Mouse (Mus musculus) olfactory bulb, adult 2 months (tissue): Measurements from ENCODE around the gene Ercc2.

Experiments
- CTCF ChIP-seq: fragments of 200-500 bp; IDR thresholded peaks from 2 replicates; pipeline ENCODE4 v1.5.1; 2012; ENCODE audit warnings: low read depth, mild to moderate bottlenecking, low read length, moderate library complexity; ENCODE audit not compliant: insufficient read depth
- POLR2A ChIP-seq: fragments of 200-500 bp; IDR thresholded peaks from 2 replicates; pipeline ENCODE4 v1.6.1; 2012; ENCODE audit warnings: mild to moderate bottlenecking, low read depth, low read length, moderate library complexity; ENCODE audit not compliant: insufficient read depth

DNA sequence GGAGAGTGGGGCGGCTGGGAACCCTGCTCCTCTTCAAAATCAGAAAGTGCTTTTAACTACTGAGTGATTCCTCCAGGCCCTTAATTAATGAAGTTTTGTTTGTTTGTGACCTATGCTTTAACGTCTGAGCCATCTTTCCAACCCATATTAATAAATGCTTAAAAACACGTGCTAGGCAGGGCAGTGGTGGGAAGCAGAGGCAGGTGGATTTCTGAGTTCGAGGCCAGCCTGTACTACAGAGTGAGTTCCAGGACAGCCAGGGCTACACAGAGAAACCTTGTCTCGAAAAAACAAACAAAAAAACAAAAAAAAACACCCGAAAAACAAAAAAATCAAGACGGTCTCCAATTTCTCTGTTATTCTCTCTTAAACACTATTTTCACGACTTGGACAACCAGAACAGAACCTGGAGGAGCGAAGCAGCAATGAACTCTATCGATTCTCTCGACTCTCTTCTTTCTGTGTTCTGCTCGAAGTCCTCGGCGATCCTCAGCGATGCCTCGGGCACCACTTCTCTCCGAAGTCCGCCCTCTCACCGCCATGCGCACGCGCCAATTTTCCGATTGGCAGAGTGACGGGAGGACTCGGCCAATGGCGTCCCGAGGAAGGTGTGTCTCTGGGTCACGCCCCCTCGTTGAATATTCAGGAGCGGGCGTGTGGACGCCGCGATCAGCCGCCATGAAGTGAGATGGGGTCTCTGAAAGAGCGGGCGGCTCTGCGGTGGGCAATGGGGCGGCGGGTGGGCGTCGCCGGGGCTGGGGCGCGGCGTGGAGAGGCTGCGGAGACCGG, at the start of gene Ercc2:
- no peak for TF ChIP-seq CTCF
- TF ChIP-seq POLR2A: peak; percentile 50; the same call in 1 of the 2 replicates
